Mouse (Mus musculus): ENCODE measurements around the gene Adam19.

Adam19 gene

GRCm38 (mm10) chr11:46072466-46073060 is 16.8 kb downstream of the Adam19 start:
- DNase-seq (ENCODE audit: extremely low read depth, low read depth, low spot score), result no peak

- no peak for DNase-seq (ENCODE audit: extremely low read depth, low read depth, low spot score)
These were observed 17.5 kb downstream of the Adam19 start for GRCm38 (mm10) chr11:46073061-46073849.

- DNase-seq (ENCODE audit: extremely low read depth, low read depth, low spot score), result no peak
These were observed 18.3 kb downstream of the Adam19 start for GRCm38 (mm10) chr11:46073850-46074688.

- DNase-seq (ENCODE audit: extremely low read depth, low read depth, low spot score), result no peak
These were observed 19.7 kb downstream of the Adam19 start for GRCm38 (mm10) chr11:46075507-46075906.

GRCm38 (mm10) chr11:46076442-46077158 is 20.8 kb downstream of the Adam19 start:
- no peak for DNase-seq (ENCODE audit: extremely low read depth, low read depth, low spot score)

GRCm38 (mm10) chr11:46077304-46077703 is 21.5 kb downstream of the Adam19 start:
- DNase-seq (ENCODE audit: extremely low read depth, low read depth, low spot score), result no peak

GRCm38 (mm10) chr11:46077732-46078375 is 22.1 kb downstream of the Adam19 start:
- no peak for DNase-seq (ENCODE audit: extremely low read depth, low read depth, low spot score)

GRCm38 (mm10) chr11:46081075-46081474 is 25.3 kb downstream of the Adam19 start:
- no peak for DNase-seq (ENCODE audit: extremely low read depth, low read depth, low spot score)

- DNase-seq (ENCODE audit: extremely low read depth, low read depth, low spot score), result no peak
These were observed 27.6 kb downstream of the Adam19 start for GRCm38 (mm10) chr11:46083405-46083804.

- no peak for DNase-seq (ENCODE audit: extremely low read depth, low read depth, low spot score)
These were observed 28.1 kb downstream of the Adam19 start for GRCm38 (mm10) chr11:46083835-46084444.

GRCm38 (mm10) chr11:46084568-46084967 is 28.8 kb downstream of the Adam19 start:
- DNase-seq (ENCODE audit: extremely low read depth, low read depth, low spot score), result no peak

GRCm38 (mm10) chr11:46085398-46086163 is 29.8 kb downstream of the Adam19 start:
- no peak for DNase-seq (ENCODE audit: extremely low read depth, low read depth, low spot score)

- DNase-seq (ENCODE audit: extremely low read depth, low read depth, low spot score), result no peak
These were observed 30.7 kb downstream of the Adam19 start for GRCm38 (mm10) chr11:46086446-46086845.

GRCm38 (mm10) chr11:46089081-46089713 is 33.4 kb downstream of the Adam19 start:
- no peak for DNase-seq (ENCODE audit: extremely low read depth, low read depth, low spot score)

- DNase-seq (ENCODE audit: extremely low read depth, low read depth, low spot score), result no peak
These were observed 34.4 kb downstream of the Adam19 start for GRCm38 (mm10) chr11:46090036-46090725.

GRCm38 (mm10) chr11:46090951-46091667 is 35.3 kb downstream of the Adam19 start:
- DNase-seq (ENCODE audit: extremely low read depth, low read depth, low spot score), result no peak

- no peak for DNase-seq (ENCODE audit: extremely low read depth, low read depth, low spot score)
These were observed 36.3 kb downstream of the Adam19 start for GRCm38 (mm10) chr11:46092121-46092520.
